Mouse (Mus musculus): ENCODE results near the gene Mrpl45. TPM values are rescaled to one million over a fixed set of nuclear protein-coding genes. Genes with fewer than 3 reads are reported as not detected.
A peak's percentile ranks its signal among the peaks of the same experiment; 100 is the strongest.

Mrpl45 gene
- polyA plus RNA-seq, 1 experiment from 2014 or later, result 21.2 TPM

DNA sequence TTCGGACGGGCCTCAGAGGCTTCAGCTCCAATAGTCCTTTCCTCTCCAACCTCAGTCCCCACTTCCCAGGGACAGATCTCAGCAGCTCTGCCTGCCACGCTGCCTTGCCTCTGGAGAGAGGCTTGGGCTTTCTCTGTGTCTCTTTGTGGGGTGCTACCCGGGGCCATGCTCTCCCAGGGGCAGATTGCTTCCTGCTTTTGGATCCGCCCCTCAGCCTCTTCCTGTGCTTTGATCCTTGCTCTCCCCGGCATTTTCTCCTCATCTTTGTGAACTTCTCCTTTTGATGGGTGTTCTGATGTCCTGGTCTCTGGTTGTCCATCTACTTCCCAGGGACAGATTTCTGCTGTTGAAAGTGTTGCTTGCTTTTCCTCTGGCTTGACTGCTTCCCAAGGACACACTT is 20.7 kb downstream of the Mrpl45 start:
- H3K4me3 ChIP-seq (ENCODE audit: low read depth, low read length), result no peak overlapping the region
- H3K36me3 ChIP-seq (ENCODE audit: control insufficient read depth, insufficient read depth), result no peaks in the 10 kb centered on the region
- H3K9ac ChIP-seq (ENCODE audit: low read depth, low read length), result no peak overlapping the region
- peaks cover 23% of the 10 kb centered on the region for H3K27me3 ChIP-seq (ENCODE audit: control insufficient read depth, insufficient read depth, low read depth, low read length)
- no peak for ATAC-seq (ENCODE audit: low read depth)
- H3K4me2 ChIP-seq (ENCODE audit: low read depth, low read length), result no peak overlapping the region
- H3K4me1 ChIP-seq (ENCODE audit: control insufficient read depth, low read depth, low read length), result no peaks in the 10 kb centered on the region
- H3K27ac ChIP-seq (ENCODE audit: low read length), result no peak overlapping the region
- H3K9me3 ChIP-seq (replicated peaks; ENCODE audit: control insufficient read depth, low read length), result no peaks in the 10 kb centered on the region
- 19% methylated on average over 6 of the region's 6 CpGs for WGBS (ENCODE audit: insufficient replicate concordance)

DNA sequence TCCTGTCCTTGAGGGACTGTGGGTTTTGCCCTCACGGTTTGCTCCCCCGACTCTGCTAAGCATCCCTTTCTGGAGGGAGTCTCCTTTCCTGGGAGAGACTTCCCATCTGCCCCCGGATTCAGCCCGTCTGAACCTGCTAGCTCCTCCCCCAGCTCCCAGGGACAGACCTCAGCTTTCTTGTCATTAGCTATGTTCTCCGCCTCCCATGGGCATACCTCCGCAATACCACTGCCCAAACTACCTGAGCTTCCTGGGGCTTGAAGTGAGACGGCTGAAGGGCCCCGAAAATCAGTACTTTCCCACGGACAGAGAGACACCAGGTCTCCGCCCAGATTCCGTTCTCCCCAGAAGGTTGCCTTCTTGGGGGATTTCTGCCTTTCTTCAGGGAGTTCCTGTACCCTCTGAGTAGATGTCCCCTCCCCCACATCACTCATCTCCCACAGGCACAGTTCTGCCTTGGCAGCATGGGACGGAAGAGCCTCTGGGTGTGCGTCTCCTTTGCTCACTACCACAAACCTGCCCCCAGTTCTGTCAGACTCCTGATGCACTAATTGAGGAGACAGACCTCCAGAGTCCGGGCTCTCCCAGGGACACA is 21.3 kb downstream of the Mrpl45 start:
- H3K27me3 ChIP-seq (ENCODE audit: control insufficient read depth, insufficient read depth, low read depth, low read length), result peaks cover 23% of the 10 kb centered on the region
- WGBS (ENCODE audit: insufficient replicate concordance), result 56% methylated on average over 14 of the region's 14 CpGs
- no peaks in the 10 kb centered on the region for H3K9me3 ChIP-seq (replicated peaks; ENCODE audit: control insufficient read depth, low read length)

GRCm38 (mm10) chr11:97337363-97337762 is 21.8 kb downstream of the Mrpl45 start:
- peaks cover 23% of the 10 kb centered on the region for H3K27me3 ChIP-seq (ENCODE audit: control insufficient read depth, insufficient read depth, low read depth, low read length)
- no peaks in the 10 kb centered on the region for H3K36me3 ChIP-seq (ENCODE audit: control insufficient read depth, insufficient read depth)
- no peak overlapping the region for H3K9ac ChIP-seq (ENCODE audit: low read depth, low read length)
- H3K4me2 ChIP-seq (ENCODE audit: low read depth, low read length), result no peak overlapping the region
- no peak overlapping the region for H3K4me3 ChIP-seq (ENCODE audit: low read depth, low read length)
- no peak for ATAC-seq (ENCODE audit: low read depth)
- H3K9me3 ChIP-seq (replicated peaks; ENCODE audit: control insufficient read depth, low read length), result no peaks in the 10 kb centered on the region
- H3K4me1 ChIP-seq (ENCODE audit: control insufficient read depth, low read depth, low read length), result no peaks in the 10 kb centered on the region
- WGBS (ENCODE audit: insufficient replicate concordance), result 67% methylated on average over 12 of the region's 12 CpGs
- H3K27ac ChIP-seq (ENCODE audit: low read length), result no peak overlapping the region

More for the DNA sequence above, 21.3 kb downstream of the Mrpl45 start:
- H3K27ac ChIP-seq (ENCODE audit: low read length), result no peak overlapping the region
- ATAC-seq (ENCODE audit: low read depth), result no peak
- no peaks in the 10 kb centered on the region for H3K36me3 ChIP-seq (ENCODE audit: control insufficient read depth, insufficient read depth)
- no peak overlapping the region for H3K9ac ChIP-seq (ENCODE audit: low read depth, low read length)
- no peaks in the 10 kb centered on the region for H3K4me1 ChIP-seq (ENCODE audit: control insufficient read depth, low read depth, low read length)
- H3K4me3 ChIP-seq (ENCODE audit: low read depth, low read length), result no peak overlapping the region
- no peak overlapping the region for H3K4me2 ChIP-seq (ENCODE audit: low read depth, low read length)

DNA sequence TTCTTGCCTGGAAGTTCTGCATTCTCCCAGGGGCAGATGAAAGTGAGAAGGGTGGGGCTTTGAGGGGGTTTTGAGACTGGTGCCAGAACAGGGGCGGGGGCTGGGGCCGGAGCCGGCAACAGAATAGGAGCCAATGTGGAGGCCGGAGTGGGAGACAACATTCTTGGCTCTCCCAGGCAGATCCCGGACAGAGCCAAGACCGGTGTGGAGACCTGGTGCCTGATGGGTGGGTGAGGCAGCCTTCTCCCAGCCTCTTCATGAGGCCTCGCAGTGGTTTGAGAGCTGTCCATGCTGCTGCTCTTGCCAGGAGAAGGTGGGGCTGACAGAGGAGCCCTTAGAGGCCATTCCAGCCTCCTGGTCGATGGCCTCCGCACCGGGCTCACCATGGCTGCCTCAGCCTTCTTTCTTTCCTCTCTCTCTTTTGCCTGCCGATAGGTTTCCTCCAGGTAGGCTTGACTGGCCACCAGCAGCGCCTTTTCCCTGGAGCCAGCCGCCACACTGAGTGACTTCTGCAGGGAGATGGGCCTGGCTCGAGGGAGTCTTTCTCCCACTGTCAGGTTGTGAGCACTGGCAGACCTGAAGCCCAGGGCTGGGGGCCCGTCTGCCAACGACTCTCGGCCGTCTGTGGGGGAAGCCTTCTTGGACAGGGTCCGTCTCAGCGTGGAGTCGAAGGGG is 22.9 kb downstream of the Mrpl45 start:
- ATAC-seq (ENCODE audit: low read depth), result no peak
- Histone ChIP-seq H3K4me3 (ENCODE audit: low read depth, low read length) (no peak overlapping the region), H3K4me2 (ENCODE audit: low read depth, low read length) (no peak overlapping the region), H3K27me3 (ENCODE audit: control insufficient read depth, insufficient read depth, low read depth, low read length) (peaks cover 23% of the 10 kb centered on the region), H3K9me3 (replicated peaks; ENCODE audit: control insufficient read depth, low read length) (no peaks in the 10 kb centered on the region), H3K4me1 (ENCODE audit: control insufficient read depth, low read depth, low read length) (no peaks in the 10 kb centered on the region), H3K36me3 (ENCODE audit: control insufficient read depth, insufficient read depth) (no peaks in the 10 kb centered on the region), H3K9ac (ENCODE audit: low read depth, low read length) (no peak overlapping the region), H3K27ac (ENCODE audit: low read length) (no peak overlapping the region)
- 51% methylated on average over 21 of the region's 21 CpGs for WGBS (ENCODE audit: insufficient replicate concordance)

- no peak overlapping the region for H3K4me2 ChIP-seq (ENCODE audit: low read depth, low read length)
- H3K9ac ChIP-seq (ENCODE audit: low read depth, low read length), result no peak overlapping the region
- H3K36me3 ChIP-seq (ENCODE audit: control insufficient read depth, insufficient read depth), result no peaks in the 10 kb centered on the region
- no peaks in the 10 kb centered on the region for H3K9me3 ChIP-seq (replicated peaks; ENCODE audit: control insufficient read depth, low read length)
- H3K4me1 ChIP-seq (ENCODE audit: control insufficient read depth, low read depth, low read length), result no peaks in the 10 kb centered on the region; the same call in 1 of the 2 replicates
- H3K27ac ChIP-seq (ENCODE audit: low read length), result no peak overlapping the region
- H3K4me3 ChIP-seq (ENCODE audit: low read depth, low read length), result no peak overlapping the region
- peaks cover 23% of the 10 kb centered on the region for H3K27me3 ChIP-seq (ENCODE audit: control insufficient read depth, insufficient read depth, low read depth, low read length)
- no peak for ATAC-seq (ENCODE audit: low read depth)
- 46% methylated on average over 17 of the region's 17 CpGs for WGBS (ENCODE audit: insufficient replicate concordance)
These were observed 23.4 kb downstream of the Mrpl45 start for GRCm38 (mm10) chr11:97338977-97339315.

- no peak for ATAC-seq (ENCODE audit: low read depth)
- H3K27ac ChIP-seq (ENCODE audit: low read length), result no peak overlapping the region
- H3K36me3 ChIP-seq (ENCODE audit: control insufficient read depth, insufficient read depth), result no peaks in the 10 kb centered on the region
These were observed 27.7 kb downstream of the Mrpl45 start for GRCm38 (mm10) chr11:97343175-97343574.

GRCm38 (mm10) chr11:97343619-97344018 is 28.1 kb downstream of the Mrpl45 start:
- Histone ChIP-seq H3K4me1 (ENCODE audit: control insufficient read depth, low read depth, low read length) (no peaks in the 10 kb centered on the region; the same call in 1 of the 2 replicates), H3K4me3 (ENCODE audit: low read depth, low read length) (no peak overlapping the region), H3K27me3 (ENCODE audit: control insufficient read depth, insufficient read depth, low read depth, low read length) (no peaks in the 10 kb centered on the region), H3K4me2 (ENCODE audit: low read depth, low read length) (peak overlapping the region; percentile 18; the same call in 1 of the 2 replicates), H3K9ac (ENCODE audit: low read depth, low read length) (no peak overlapping the region), H3K9me3 (replicated peaks; ENCODE audit: control insufficient read depth, low read length) (no peaks in the 10 kb centered on the region), H3K36me3 (ENCODE audit: control insufficient read depth, insufficient read depth) (no peaks in the 10 kb centered on the region), H3K27ac (ENCODE audit: low read length) (no peak overlapping the region)
- 0 out of 2 replicates have a peak, but pooled peaks have one; percentile 24 for ATAC-seq (ENCODE audit: low read depth)
- 28% methylated on average over 17 of the region's 17 CpGs for WGBS (ENCODE audit: insufficient replicate concordance)

More at GRCm38 (mm10) chr11:97343175-97343574, 27.7 kb downstream of the Mrpl45 start:
- H3K9ac ChIP-seq (ENCODE audit: low read depth, low read length), result no peak overlapping the region
- WGBS (ENCODE audit: insufficient replicate concordance), result 36% methylated on average over 8 of the region's 8 CpGs
- H3K4me3 ChIP-seq (ENCODE audit: low read depth, low read length), result no peak overlapping the region
- H3K4me1 ChIP-seq (ENCODE audit: control insufficient read depth, low read depth, low read length), result no peaks in the 10 kb centered on the region; the same call in 1 of the 2 replicates
- H3K27me3 ChIP-seq (ENCODE audit: control insufficient read depth, insufficient read depth, low read depth, low read length), result no peaks in the 10 kb centered on the region
- H3K4me2 ChIP-seq (ENCODE audit: low read depth, low read length), result no peak overlapping the region
- no peaks in the 10 kb centered on the region for H3K9me3 ChIP-seq (replicated peaks; ENCODE audit: control insufficient read depth, low read length)

DNA sequence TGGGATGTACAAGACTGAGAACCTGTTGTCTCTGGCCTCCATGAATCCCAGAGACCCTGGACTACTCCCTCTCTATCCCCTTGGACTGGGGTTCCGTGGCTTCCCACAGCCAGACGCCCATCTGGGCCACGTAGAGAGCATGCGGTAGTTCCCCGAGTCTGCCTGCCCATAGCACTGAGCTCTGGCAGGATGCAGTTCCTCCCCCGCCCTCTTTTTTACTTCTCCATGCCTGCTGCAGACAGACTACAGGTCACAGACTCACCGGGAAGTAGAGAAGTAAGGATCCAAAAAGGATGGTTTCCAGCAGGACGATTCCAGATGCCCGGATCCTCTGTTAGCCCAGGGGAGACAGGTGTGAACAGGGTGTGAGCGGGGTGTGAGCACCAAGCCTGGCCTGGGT is 29.9 kb downstream of the Mrpl45 start:
- no peaks in the 10 kb centered on the region for H3K9me3 ChIP-seq (replicated peaks; ENCODE audit: control insufficient read depth, low read length)
- H3K4me2 ChIP-seq (ENCODE audit: low read depth, low read length), result no peak overlapping the region
- H3K4me1 ChIP-seq (ENCODE audit: control insufficient read depth, low read depth, low read length), result peaks cover 2% of the 10 kb centered on the region
- no peak for ATAC-seq (ENCODE audit: low read depth)
- no peak overlapping the region for H3K9ac ChIP-seq (ENCODE audit: low read depth, low read length)
- 34% methylated on average over 10 of the region's 10 CpGs for WGBS (ENCODE audit: insufficient replicate concordance)
- no peak overlapping the region for H3K4me3 ChIP-seq (ENCODE audit: low read depth, low read length)
- H3K27ac ChIP-seq (ENCODE audit: low read length), result no peak overlapping the region
- H3K36me3 ChIP-seq (ENCODE audit: control insufficient read depth, insufficient read depth), result no peaks in the 10 kb centered on the region
- H3K27me3 ChIP-seq (ENCODE audit: control insufficient read depth, insufficient read depth, low read depth, low read length), result no peaks in the 10 kb centered on the region

DNA sequence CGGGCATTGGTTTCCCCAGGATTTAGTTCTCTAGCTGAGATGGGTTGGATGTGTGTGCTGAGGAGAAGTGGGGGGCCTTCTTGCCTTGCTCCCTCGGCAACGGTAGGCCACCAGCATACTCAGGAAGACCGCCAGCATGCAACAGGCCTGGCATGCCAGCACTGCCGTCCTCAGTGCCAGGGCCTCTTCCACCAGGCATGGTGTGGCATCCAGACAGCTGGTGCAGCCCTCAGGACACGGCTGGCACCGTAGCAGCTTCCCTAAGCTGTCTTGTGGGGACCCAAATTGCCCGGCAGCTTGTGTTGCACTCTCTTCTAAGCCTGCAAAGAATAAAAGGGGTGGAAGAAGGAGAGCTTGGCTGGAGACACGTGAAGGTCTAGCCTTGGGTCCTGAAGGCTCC is 30.9 kb downstream of the Mrpl45 start:
- H3K9ac ChIP-seq (ENCODE audit: low read depth, low read length), result no peak overlapping the region
- no peak overlapping the region for H3K27ac ChIP-seq (ENCODE audit: low read length)
- H3K4me2 ChIP-seq (ENCODE audit: low read depth, low read length), result no peak overlapping the region
- H3K4me1 ChIP-seq (ENCODE audit: control insufficient read depth, low read depth, low read length), result peaks cover 2% of the 10 kb centered on the region
- no peak for ATAC-seq (ENCODE audit: low read depth)
- no peak overlapping the region for H3K4me3 ChIP-seq (ENCODE audit: low read depth, low read length)
- H3K9me3 ChIP-seq (replicated peaks; ENCODE audit: control insufficient read depth, low read length), result no peaks in the 10 kb centered on the region
- H3K36me3 ChIP-seq (ENCODE audit: control insufficient read depth, insufficient read depth), result no peaks in the 10 kb centered on the region
- 53% methylated on average over 9 of the region's 9 CpGs for WGBS (ENCODE audit: insufficient replicate concordance)
- H3K27me3 ChIP-seq (ENCODE audit: control insufficient read depth, insufficient read depth, low read depth, low read length), result no peaks in the 10 kb centered on the region
